Mouse (Mus musculus) mature B cell (primary cell): ENCODE results near the gene Pik3ap1.
"Not testable (repeated sequence)": the region's sequence is repeated elsewhere in the genome, so short reads cannot be mapped to it uniquely, and the experiment has no call there.

Source experiments
- in situ Hi-C: fragments of 300-500 bp; cut with MboI; formaldehyde crosslinking; loops from 2 replicates; pipeline ENCODE4 v1.14.3; 2019

Pik3ap1 gene

DNA sequence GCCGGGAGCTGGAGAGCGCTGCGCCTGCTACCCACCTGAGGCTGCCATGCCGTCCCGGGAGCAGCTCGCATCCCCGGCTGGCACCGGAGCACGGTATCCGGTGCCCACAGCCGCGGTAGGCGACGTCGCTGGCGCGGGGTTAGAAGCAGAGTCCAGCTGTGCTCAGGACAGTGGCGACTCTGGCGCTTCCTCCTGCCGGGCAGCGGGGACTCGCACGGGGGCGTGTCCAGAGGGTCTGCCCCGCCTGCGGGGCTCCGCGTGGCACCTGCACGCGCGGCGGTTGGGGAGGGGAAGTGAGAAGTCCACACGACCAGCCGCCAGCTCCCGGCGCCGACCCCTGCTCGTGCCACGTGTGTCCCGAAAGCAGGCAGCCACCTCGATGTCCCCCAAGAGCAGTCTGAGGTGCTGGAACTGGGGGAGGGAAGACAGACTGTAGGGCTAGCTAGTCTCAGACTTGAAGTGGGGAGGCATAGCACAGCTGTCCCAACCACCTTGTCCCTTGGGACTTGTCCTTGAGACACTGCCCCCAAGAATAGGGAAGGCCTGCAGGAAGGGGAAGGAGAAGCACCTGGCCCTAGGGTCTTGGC is at the start of gene Pik3ap1:
Gene Pik3ap1 (minus strand): TSS at position 181 of the 587 bp plus-strand sequence.
- in situ Hi-C loops, result no loop called here

DNA sequence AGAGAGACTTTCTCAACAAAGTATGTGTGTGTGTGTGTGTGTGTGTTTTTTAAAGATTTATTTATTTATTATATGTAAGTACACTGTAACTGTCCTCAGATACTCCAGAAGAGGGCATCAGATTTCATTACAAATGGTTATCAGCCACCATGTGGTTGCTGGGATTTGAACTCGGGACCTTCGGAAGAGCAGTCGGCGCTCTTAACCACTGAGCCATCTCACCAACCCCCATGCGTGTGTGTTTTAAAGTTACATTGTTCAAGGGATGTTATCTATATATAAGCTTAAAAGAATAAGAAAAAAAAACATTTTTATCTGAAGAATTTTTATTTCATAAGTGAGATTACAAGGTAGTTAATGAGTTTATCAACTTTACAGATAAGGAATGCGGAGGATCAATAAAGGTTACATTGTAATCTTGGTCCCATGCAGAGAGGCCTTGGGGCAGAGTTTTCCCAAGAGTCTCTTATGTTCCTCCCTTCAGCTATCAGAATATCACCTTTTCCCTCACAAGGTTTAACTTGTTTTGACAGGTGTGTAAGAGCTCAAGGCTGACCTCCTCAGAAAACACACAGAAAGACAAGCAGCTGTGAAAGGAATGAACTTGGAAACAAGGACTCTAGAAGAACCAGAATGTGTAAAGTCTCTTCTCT is 46.7 kb upstream of the Pik3ap1 start:
- in situ Hi-C loops, result not testable (repeated sequence)

DNA sequence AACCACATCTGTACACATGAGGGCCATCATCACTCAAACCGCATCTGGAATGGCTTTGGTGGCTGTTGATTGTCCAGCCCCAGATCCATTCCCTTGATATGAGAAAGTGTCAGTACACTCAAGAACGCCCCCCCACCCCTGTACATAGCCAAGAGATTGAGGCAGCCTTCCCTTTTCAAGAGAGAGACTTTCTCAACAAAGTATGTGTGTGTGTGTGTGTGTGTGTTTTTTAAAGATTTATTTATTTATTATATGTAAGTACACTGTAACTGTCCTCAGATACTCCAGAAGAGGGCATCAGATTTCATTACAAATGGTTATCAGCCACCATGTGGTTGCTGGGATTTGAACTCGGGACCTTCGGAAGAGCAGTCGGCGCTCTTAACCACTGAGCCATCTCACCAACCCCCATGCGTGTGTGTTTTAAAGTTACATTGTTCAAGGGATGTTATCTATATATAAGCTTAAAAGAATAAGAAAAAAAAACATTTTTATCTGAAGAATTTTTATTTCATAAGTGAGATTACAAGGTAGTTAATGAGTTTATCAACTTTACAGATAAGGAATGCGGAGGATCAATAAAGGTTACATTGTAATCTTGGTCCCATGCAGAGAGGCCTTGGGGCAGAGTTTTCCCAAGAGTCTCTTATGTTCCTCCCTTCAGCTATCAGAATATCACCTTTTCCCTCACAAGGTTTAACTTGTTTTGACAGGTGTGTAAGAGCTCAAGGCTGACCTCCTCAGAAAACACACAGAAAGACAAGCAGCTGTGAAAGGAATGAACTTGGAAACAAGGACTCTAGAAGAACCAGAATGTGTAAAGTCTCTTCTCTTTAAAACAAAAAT is 41.2 kb upstream of the Pik3ap1 start:
- in situ Hi-C loops, result not testable (repeated sequence)

DNA sequence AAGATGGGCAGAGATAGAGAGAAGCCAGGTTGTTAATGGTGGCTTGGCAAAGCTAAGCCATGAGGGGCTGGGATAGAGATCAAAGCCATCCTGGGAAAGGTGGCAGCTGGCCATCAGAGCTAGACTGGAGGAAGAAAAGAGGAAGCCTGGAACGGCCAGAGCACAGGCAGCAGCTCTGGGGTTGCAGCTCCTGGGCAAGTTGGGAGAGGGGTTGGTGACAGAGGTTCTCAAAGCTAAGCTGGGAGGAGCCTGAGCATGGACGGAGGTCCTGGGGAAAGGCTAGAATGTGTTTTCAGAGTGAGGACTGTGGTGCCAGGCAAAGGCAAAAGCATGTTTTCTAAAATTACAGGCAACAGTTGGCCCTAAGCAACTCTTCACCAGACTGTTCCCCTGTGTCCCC is 36.4 kb upstream of the Pik3ap1 start:
- in situ Hi-C loops, result no loop called here

DNA sequence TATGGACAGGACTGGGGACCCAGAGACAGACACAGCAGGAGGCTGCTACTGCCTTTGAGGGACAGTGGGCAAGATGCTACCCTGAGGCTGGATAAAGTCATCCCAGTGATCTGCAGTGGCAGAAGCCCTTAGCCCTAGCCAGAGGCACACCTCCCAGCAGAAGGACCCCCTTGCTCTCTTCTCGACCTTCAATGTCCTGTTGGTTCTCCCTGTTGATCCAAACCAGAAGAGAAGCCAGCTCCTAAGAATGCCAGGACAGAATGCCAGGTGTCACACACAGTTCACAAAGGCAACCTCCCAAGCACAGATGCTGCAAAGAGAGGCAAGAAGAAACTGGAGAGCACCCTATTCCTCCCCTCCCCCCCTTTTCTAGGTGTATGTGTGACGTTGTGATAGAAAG is 33.9 kb upstream of the Pik3ap1 start:
- in situ Hi-C loops, result no loop called here

DNA sequence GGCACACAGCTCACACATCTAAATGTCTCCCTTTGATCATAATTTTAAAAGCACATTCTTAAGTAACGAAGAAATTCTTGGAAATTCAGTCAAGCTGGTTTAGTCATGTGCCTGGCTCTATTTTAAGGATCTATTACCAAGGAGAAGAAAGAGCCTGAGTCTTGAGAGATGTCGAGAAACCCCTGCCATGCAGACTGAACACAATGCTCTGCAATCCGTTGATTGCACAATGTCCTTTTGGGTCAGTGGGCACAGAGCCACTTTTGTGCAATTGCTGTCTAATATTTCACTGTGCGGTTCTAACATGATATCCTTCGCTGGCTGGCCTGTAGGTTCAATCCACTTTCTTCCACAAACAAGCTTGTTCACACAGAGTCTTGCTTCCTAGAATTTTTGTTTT is 33.1 kb upstream of the Pik3ap1 start:
- in situ Hi-C loops, result no loop called here

DNA sequence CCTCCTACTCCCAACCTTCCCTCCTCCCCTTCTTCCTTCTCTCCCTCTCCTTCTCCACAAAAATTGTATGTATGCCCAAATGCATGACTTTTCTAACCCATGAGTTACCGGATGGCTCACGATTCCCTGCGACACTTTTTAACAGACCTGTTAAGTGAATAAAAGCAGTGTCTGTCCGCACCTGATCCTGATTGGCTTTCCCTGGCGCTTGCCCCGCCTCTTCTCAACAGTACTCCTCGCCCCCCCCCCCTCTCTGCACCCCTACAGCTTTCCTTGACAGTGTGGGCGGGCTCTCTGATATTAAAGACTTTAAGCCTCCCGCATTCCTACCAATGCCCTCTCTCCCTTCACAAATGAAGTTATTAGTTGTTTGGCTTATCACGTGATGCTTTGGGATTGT is 31.3 kb upstream of the Pik3ap1 start:
- in situ Hi-C loops, result no loop called here

DNA sequence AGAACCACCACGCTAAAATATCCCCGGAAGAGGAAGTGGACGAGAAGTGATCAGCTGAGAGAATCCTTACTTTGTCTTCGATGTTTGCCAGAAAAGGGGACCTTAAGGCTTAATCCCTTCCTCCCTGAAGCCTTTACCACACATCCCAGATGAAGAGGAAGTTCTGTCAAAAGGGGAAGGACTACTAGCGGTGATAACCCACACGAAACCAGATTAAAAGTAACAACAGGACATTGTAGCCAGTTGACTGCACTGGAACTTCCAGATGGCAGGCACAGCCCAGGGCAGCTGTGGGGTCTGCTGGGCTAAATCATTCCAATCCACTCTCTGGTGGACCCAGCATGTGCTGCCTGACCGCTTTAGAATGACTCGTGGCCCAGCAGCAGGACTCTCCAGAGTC is 17.7 kb upstream of the Pik3ap1 start:
- in situ Hi-C loops, result no loop called here

DNA sequence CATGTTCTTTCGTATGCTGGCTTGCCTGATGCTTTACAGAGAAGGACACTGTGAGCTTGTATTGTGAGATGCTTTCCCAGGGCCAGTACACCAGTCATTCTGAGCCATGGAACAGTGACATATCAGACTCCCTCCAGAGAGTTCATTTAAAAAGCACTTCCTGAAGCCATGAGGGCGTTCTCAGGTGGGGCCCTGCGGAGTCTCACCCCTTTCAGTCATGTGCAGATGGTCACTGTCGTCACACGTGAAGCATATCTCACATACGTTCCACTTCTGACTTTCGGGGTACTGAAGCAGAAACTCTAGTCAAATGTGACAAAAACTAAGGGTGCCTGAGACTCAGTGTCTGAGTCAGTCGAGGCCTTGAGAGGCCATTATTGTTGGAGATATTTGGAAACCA is 6.0 kb upstream of the Pik3ap1 start:
- in situ Hi-C loops, result no loop called here

DNA sequence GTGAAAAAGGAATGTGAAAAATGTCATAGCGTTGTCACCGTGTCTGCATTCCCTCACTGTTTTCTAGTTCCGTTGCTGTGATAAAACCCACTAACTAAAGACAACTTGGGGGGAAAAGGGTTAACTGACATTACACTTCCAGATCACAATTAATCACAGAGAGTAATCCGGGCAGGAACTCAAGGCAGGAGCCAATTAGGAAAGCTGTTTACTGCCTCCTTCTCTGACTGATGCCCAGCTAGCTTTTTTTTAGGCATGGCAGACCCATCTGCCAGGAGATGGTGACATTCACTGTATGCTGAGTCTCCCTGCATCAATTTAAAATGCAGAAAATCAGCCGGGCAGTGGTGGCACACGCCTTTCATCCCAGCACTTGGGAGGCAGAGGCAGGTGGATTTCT is 4.4 kb upstream of the Pik3ap1 start:
- in situ Hi-C loops, result no loop called here

DNA sequence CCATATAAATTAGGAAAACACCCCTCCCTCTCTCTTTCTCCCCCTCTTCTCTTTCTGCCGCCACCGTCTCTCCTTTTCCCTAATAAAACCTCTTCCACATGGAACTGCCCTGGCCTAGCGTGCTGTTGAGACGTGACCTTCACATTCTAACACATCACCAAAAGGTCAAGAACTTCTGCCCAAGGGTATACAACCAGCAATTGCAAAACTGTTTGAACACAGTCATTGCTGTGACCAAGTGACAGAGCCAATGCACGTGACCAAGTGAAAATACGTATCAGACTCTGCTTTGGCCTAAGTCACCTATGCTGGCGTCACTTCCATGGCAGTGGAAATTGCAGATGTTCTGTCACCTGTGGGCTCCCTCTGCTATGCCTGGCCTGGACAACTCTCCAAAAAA is 3.3 kb upstream of the Pik3ap1 start:
- in situ Hi-C loops, result no loop called here

DNA sequence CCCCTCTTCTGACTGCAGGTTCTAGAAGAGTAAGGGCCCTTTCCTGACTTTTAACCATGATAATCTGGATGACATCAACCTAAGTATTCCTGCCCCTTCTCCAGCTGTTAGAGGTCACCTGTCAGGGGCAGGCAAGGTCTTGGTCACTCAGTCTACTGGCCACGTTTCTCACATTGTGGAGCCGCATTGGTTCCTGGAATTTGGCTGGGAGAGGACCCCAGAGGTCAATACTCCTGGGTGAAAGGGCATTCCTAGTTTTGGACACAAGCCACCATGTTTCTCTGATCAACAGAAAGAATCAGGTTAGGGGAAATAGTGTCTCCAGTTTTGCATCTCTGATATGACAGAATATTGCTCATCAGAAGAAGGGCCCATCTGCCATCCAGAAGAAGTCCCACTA is 2.4 kb upstream of the Pik3ap1 start:
- in situ Hi-C loops, result no loop called here

DNA sequence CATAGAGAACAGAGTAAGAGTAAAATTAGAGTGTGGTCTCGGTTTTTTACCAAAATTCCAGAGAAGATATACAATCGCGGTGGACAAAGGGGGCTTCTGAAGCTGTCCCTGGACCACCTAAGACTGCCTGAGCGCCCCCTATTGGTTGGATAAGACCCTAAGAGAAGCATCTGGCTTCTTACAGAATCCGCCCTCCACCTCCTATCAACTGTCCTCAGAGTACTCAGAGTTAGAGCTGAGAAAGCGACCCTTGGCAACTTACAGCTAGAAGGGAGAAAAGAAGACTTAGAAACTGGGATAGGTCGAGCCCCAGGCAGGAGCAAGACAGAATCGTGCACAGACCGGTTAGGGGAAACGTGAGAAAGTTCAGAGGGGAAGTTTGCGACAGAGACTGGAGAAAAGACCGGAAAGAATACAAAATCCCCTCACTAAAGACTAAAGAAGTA is 473 bp downstream of the Pik3ap1 start:
- in situ Hi-C loops, result no loop called here

DNA sequence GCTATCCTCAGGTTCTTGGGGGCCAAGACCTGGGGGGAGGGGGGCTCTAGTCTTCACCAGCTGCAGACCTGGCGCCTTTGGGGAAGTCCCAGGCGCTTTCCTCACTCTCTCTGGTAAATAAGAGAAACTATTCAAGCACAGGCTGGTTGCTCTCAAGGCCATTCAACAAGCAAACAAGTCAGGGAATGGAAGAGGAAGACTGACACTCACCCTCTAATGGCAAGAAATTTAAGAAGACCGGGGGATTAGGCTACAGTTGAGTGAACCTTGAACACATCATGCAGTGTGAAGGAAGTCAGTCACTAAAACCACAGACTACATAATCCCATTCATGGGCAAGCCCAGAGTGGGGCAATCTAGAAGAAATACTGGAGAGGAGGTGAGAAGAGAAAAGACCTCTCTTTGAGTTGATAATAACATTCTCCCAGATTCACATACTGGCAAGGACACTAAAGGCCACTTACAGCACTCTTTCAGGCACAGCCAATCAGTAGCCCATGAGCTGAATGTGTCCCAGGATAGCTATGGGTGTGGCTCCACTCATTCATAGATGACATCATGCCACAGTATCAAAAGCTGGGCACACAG is 2.4 kb downstream of the Pik3ap1 start:
- in situ Hi-C loops, result no loop called here

DNA sequence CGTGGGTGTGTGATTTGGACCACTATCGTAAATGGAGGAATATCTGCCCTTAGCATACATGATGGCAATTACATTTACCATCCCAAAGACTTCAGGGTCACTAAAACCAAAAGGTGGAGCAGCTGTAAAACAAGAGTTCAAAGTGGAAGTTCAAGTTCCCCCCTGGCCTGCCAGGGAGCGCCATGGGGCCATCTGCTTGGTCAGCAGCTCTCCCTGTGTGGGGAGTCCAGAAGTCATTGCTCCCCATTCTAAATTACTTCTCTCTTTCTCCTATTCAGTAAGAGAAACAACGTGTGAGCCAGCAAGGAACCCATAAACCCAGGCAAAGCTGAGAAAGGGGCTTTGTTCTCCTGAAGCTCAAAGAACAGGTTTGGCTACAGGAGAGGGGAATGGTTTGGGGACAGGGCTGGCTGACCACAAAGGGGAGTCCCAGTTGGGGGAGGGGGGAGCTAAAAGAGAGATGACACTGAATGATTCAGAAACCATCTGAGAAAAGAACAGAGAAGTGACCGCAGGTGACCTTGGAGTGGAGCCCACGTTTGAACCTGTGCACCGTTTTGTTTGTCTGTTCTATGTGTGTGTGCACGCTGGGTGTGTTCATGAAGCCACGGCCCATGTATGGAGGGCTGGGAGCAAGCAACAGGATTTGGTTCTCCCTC is 3.2 kb downstream of the Pik3ap1 start:
- in situ Hi-C loops, result no loop called here

DNA sequence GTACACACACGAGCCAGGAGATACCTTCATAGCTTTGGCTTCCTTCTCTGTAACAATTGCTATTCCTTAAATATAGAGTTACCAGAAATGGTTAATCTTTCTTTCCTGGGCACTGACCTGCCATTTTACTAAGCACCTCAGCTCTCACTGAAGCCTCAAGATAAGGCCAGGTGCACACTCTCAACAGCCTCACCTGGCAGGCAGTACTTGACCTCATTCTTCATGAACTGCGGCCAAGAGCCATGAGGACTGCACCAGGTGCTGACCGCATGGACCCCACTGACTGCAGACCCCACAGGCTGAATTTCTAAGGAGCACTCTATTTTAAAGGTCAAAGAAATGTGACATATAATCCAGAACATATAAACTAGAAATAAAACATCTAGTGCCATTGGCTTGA is 5.7 kb downstream of the Pik3ap1 start:
- in situ Hi-C loops, result no loop called here

DNA sequence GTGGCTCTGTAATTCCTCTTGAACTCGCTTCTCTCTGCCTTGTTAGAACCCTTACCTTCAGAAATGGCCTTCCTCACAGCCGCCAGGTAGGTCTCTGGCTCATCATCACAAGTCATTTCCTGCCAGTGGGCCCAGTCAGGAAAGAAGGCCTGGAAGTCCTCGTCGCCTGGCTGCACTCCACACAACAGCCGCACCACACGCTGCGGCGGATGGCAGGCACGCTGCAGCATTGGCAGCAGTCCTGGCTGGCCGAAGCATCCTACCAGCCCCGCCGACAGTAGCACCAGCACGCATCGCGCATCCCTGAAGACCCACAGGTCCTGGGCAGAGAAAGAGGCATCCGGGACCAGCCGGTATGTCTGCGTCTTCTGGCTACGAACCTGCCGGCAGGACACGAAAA is 9.1 kb downstream of the Pik3ap1 start:
- in situ Hi-C loops, result no loop called here

DNA sequence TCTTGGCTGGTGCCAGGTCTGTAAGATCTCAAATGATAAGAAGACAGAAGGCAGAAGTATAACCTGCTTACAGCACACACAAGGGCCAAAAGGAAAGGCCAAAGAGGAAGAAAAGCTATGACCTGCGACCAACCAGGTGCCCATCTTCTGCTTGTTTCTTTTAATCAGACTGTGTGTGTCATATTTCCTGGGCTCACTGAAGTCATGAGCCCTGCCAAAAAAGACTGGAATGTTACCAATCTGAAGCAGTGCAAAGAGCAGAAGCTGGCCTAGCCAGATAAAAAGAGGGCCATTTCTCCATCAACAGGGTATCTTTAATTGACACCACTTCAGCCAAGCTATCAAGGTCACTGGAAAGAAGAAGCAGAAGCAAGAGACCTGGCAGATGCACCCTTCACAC is 9.8 kb downstream of the Pik3ap1 start:
- in situ Hi-C loops, result no loop called here

DNA sequence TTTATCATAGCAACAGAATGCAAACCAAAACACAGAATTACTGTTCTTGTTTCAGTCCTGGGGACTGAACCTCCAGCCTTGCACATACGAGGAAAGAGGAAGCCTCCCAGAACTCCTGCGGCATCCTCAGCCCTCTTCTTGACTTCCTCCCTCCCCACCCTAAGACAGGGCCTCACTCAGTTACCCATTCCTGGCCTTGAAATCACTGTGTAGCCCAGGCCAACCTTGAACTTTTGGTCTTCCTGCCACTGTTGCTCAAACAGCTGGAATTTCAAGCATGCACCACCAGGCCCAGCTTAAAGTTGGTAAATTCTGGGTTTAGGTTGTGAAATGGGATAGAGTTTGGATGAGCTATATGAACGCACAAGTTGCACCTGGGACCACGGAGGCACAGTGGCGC is 10.2 kb downstream of the Pik3ap1 start:
- in situ Hi-C loops, result no loop called here

DNA sequence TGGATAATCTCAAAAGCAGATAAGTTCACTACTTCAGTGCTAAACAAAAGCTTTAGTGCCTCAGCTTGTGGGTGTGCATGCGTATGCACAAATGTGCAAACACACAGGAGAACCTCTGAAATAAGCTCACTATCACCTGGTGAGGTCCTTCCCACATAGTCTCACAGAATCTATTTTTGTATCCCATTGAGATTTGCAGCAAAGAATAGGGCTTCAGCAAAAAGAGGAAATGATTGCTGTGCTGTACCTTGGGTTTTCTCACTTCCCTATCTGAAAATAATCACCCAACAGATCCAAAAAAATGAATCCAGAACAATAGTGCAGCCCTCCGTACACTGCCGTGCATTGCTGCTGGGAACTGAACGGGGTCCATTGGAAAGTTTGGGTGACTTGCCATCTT is 12.6 kb downstream of the Pik3ap1 start:
- in situ Hi-C loops, result no loop called here

DNA sequence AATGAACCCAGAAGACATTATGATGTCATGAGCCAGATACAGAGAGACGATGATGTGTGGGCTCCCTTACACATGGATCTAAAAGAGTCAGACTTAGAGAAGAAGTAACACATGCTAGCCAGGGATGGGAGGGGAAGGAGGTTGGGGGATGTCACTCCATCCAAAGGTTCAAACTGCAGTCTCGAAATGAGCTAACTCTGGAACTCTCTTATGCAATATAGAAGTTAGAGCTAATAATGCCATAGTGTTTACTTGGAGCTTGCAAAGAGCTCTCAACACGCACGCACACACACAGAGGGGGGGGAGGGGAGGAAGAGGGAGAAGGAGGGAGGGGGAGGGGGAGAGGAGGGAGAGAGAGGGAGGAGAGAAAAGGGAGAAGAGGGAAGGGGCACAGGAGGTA is 13.5 kb downstream of the Pik3ap1 start:
- in situ Hi-C loops, result no loop called here
